Mouse (Mus musculus): ENCODE data around the gene Gja10. TPM values are rescaled to one million over a fixed set of nuclear protein-coding genes. Genes with fewer than 3 reads are reported as not detected.

The Gja10 gene
- not detected in 2 replicates for polyA plus RNA-seq (2014; fragmentation: Nextera tagmentation; extraction: Ambion mirVana)

DNA sequence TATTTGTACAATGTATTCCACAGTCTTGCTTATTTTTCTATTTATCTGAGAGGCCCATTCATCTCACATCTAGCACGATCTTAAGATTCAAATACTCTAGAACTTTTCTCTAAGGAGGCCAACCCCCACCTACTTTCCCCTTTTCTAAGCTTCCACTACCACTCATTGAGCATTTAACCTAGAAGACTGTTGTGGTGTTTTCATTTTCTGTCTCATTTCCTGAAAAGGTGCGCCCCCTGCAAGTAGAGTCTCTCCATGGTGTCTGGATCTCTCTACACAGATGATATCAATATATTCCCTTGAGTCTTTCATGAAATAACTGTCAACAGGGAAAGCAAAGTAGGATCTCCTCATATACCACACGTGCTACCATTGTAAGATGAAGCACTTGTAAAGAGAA is at the start of gene Gja10:
TSS of gene Gja10 (minus strand) at position 101 of the 400 bp plus-strand sequence.
- WGBS: 75% methylated on average over 3 of the region's 3 CpGs
- H3K4me1 ChIP-seq (ENCODE audit: control insufficient read depth, insufficient read depth, low read length): no peaks in the 10 kb centered on the region

GRCm38 (mm10) chr4:32651669-32652068 is 49.1 kb upstream of the Gja10 start:
- no peak overlapping the region for H3K4me2 ChIP-seq (ENCODE audit: low read length)
- H3K9me3 ChIP-seq (replicated peaks; ENCODE audit: control insufficient read depth, low read length): no peaks in the 10 kb centered on the region
- no peak for ATAC-seq
- DNase-seq (ENCODE audit: low spot score): no peak
- no peak overlapping the region for H3K27ac ChIP-seq (ENCODE audit: low read depth, low read length)
- no peaks in the 10 kb centered on the region for H3K4me1 ChIP-seq (ENCODE audit: control insufficient read depth, insufficient read depth, low read length)
- 91% methylated on average over 5 of the region's 5 CpGs for WGBS
- H3K9ac ChIP-seq (ENCODE audit: low read length): no peak overlapping the region
- no peak overlapping the region for H3K4me3 ChIP-seq (ENCODE audit: low read depth, low read length)
- no peaks in the 10 kb centered on the region for H3K27me3 ChIP-seq (replicated peaks; ENCODE audit: control insufficient read depth, insufficient read depth, low read length)
- peaks cover 33% of the 10 kb centered on the region for H3K36me3 ChIP-seq (ENCODE audit: control insufficient read depth, insufficient read depth, low read length)

More for the DNA sequence above, at the start of gene Gja10:
- DNase-seq (ENCODE audit: low spot score) (no peak), ATAC-seq (no peak)
- no peak within 1 kb of the TSS for H3K27ac ChIP-seq (ENCODE audit: low read depth, low read length)
- H3K27me3 ChIP-seq (replicated peaks; ENCODE audit: control insufficient read depth, insufficient read depth, low read length): no peaks in the 10 kb centered on the region
- H3K9me3 ChIP-seq (replicated peaks; ENCODE audit: control insufficient read depth, low read length): no peaks in the 10 kb centered on the region
- H3K4me2 ChIP-seq (ENCODE audit: low read length): no peak within 1 kb of the TSS
- no peaks in the 10 kb centered on the region for H3K36me3 ChIP-seq (ENCODE audit: control insufficient read depth, insufficient read depth, low read length)
- H3K9ac ChIP-seq (ENCODE audit: low read length): no peak within 1 kb of the TSS
- H3K4me3 ChIP-seq (ENCODE audit: low read depth, low read length): no peak within 1 kb of the TSS

DNA sequence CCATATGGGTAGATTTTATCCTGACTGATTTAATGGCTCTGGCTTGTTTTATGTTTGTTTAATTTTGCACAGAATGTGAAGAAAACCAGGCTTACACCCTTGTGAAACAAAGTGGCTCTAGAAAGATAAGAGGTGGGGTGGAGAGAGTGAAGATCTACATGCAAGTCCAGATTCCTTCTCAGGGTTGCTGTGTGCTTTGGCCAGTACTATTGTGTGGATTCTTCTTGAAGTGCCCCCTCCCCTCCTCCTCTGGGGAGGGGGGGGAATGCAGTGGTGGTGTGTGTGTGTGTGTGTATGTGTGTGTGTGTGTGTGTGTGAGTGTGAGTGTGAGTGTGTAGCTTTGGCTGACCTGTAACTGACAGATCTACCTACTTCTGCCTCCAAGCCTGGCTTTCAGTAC is 19.1 kb upstream of the Gja10 start:
- Histone ChIP-seq H3K36me3 (ENCODE audit: control insufficient read depth, insufficient read depth, low read length) (peaks cover 11% of the 10 kb centered on the region; the same call in 1 of the 2 replicates), H3K27ac (ENCODE audit: low read depth, low read length) (no peak overlapping the region), H3K4me3 (ENCODE audit: low read depth, low read length) (no peak overlapping the region), H3K9me3 (replicated peaks; ENCODE audit: control insufficient read depth, low read length) (no peaks in the 10 kb centered on the region), H3K27me3 (replicated peaks; ENCODE audit: control insufficient read depth, insufficient read depth, low read length) (no peaks in the 10 kb centered on the region), H3K9ac (ENCODE audit: low read length) (no peak overlapping the region), H3K4me1 (ENCODE audit: control insufficient read depth, insufficient read depth, low read length) (peaks cover 2% of the 10 kb centered on the region; the same call in 1 of the 2 replicates), H3K4me2 (ENCODE audit: low read length) (no peak overlapping the region)
- DNase-seq (ENCODE audit: low spot score) (no peak), ATAC-seq (no peak)

DNA sequence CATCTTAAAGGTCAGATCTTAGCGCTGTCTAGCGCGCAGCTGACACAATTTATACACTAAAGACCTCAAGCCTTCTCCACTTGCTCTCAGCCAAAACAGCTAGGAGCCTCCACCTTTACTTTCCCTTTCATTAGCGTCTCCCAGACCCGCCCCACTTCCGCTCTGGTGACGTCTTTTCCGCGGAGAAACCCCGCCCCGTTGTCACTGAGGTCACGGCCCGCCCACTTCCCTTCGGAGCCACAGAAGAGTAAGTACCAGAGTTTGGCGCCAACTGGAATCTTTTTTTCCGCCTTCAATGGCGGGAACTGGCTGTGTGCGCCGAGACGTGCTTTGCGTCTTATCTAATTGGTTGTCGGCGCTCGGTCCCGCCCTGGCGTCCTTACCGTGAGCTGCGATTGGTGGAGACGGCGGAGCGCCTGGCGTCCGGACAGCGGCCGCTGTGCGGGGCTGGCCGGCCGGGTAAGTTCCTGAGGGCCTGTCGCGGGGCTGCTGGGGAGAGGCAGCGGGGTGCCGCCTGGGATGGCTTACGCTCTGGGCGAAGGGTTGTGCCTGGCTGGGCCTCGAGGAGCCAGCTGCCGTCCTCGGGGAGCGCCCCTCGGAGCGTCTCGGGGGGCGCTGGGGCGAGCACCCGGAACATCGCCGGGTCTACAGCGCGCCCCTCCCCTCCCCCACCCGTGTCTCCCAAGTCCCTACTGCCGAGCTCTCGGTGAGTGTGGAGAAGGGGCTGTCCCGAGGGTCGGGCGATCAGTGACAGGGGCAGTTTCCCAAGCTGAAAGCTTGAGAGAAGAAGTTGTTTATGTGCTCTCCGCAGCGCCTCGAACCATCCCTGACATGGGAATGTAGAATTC is 12.7 kb upstream of the Gja10 start, which contains the start of gene Casp8ap2:
TSS of gene Casp8ap2 (plus strand) at position 418 of the 848 bp plus-strand sequence.
- peak; percentile 100 for ATAC-seq
- Histone ChIP-seq H3K9me3 (replicated peaks; ENCODE audit: control insufficient read depth, low read length) (no peaks in the 10 kb centered on the region), H3K4me1 (ENCODE audit: control insufficient read depth, insufficient read depth, low read length) (peaks cover 11% of the 10 kb centered on the region; the same call in 1 of the 2 replicates), H3K4me2 (ENCODE audit: low read length) (peak within 1 kb of the TSS; percentile 66), H3K9ac (ENCODE audit: low read length) (peak within 1 kb of the TSS; percentile 72), H3K27me3 (replicated peaks; ENCODE audit: control insufficient read depth, insufficient read depth, low read length) (no peaks in the 10 kb centered on the region), H3K4me3 (ENCODE audit: low read depth, low read length) (peak within 1 kb of the TSS; percentile 80), H3K27ac (ENCODE audit: low read depth, low read length) (peak within 1 kb of the TSS; percentile 80), H3K36me3 (ENCODE audit: control insufficient read depth, insufficient read depth, low read length) (0 out of 2 replicates have a peak, but pooled peaks cover 4% of the 10 kb centered on the region)
- DNase-seq (ENCODE audit: low spot score): peak; percentile 100
- under 1% methylated on average over 66 of the region's 67 CpGs for WGBS

- WGBS: 26% methylated on average over 12 of the region's 12 CpGs
- DNase-seq (ENCODE audit: low spot score): peak; percentile 29
Observed at GRCm38 (mm10) chr4:32601135-32601534, 1.4 kb downstream of the Gja10 start.

DNA sequence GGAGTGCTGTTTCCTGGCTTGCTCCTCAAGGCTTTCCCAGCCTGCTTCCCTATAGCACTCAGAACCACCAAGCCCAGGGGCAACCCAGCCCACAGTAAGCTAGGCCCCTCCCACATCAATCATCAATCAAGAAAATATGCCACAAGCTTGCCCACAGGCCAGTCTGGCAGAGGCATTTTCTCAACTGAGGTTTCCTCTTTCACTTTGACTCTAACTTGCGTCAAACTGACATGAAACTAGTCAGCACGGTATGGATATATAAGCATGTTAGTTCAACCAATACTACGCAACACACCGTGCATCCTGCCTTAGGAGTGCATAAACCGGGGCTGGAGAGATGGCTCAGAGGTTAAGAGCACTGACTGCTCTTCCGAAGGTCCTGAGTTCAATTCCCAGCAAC is 14.3 kb downstream of the Gja10 start:
- Histone ChIP-seq H3K9me3 (replicated peaks; ENCODE audit: control insufficient read depth, low read length) (no peaks in the 10 kb centered on the region), H3K4me3 (ENCODE audit: low read depth, low read length) (no peak overlapping the region), H3K4me2 (ENCODE audit: low read length) (no peak overlapping the region), H3K27ac (ENCODE audit: low read depth, low read length) (no peak overlapping the region), H3K27me3 (replicated peaks; ENCODE audit: control insufficient read depth, insufficient read depth, low read length) (no peaks in the 10 kb centered on the region), H3K36me3 (ENCODE audit: control insufficient read depth, insufficient read depth, low read length) (no peaks in the 10 kb centered on the region), H3K9ac (ENCODE audit: low read length) (no peak overlapping the region), H3K4me1 (ENCODE audit: control insufficient read depth, insufficient read depth, low read length) (no peaks in the 10 kb centered on the region)
- DNase-seq (ENCODE audit: low spot score): no peak
- ATAC-seq: no peak
- WGBS: 92% methylated on average over 6 of the region's 6 CpGs

More at GRCm38 (mm10) chr4:32601135-32601534, 1.4 kb downstream of the Gja10 start:
- no peak overlapping the region for H3K27ac ChIP-seq (ENCODE audit: low read depth, low read length)
- no peak overlapping the region for H3K4me3 ChIP-seq (ENCODE audit: low read depth, low read length)
- H3K36me3 ChIP-seq (ENCODE audit: control insufficient read depth, insufficient read depth, low read length): no peaks in the 10 kb centered on the region
- no peak overlapping the region for H3K9ac ChIP-seq (ENCODE audit: low read length)
- no peaks in the 10 kb centered on the region for H3K27me3 ChIP-seq (replicated peaks; ENCODE audit: control insufficient read depth, insufficient read depth, low read length)
- no peaks in the 10 kb centered on the region for H3K4me1 ChIP-seq (ENCODE audit: control insufficient read depth, insufficient read depth, low read length)
- ATAC-seq: no peak
- no peak overlapping the region for H3K4me2 ChIP-seq (ENCODE audit: low read length)
- no peaks in the 10 kb centered on the region for H3K9me3 ChIP-seq (replicated peaks; ENCODE audit: control insufficient read depth, low read length)

DNA sequence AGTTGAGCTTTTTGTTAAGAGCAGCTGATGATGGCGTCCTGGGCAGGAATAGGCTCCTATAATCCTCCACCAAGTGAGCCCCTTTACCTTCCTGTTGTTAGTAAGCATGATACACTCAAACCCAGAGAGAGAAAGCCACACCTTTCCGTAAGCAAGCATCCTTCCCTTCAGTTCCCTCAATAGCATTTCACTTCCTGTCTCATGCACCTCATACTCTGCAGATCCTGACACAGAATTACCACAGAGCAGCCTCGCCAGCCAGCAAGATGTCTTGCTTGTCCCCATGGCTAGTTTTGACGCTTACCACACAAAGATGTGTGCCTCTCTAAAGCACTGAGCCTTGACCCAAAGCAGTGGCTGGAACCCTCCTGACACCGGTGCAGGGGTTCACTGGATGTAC is 15.0 kb downstream of the Gja10 start:
- no peaks in the 10 kb centered on the region for H3K36me3 ChIP-seq (ENCODE audit: control insufficient read depth, insufficient read depth, low read length)
- no peaks in the 10 kb centered on the region for H3K9me3 ChIP-seq (replicated peaks; ENCODE audit: control insufficient read depth, low read length)
- no peak overlapping the region for H3K4me2 ChIP-seq (ENCODE audit: low read length)
- no peaks in the 10 kb centered on the region for H3K27me3 ChIP-seq (replicated peaks; ENCODE audit: control insufficient read depth, insufficient read depth, low read length)
- H3K27ac ChIP-seq (ENCODE audit: low read depth, low read length): no peak overlapping the region
- DNase-seq (ENCODE audit: low spot score) (no peak), ATAC-seq (no peak)
- no peaks in the 10 kb centered on the region for H3K4me1 ChIP-seq (ENCODE audit: control insufficient read depth, insufficient read depth, low read length)
- no peak overlapping the region for H3K9ac ChIP-seq (ENCODE audit: low read length)
- WGBS: 89% methylated on average over 5 of the region's 5 CpGs
- H3K4me3 ChIP-seq (ENCODE audit: low read depth, low read length): no peak overlapping the region

- no peak overlapping the region for H3K4me2 ChIP-seq (ENCODE audit: low read length)
- H3K27me3 ChIP-seq (replicated peaks; ENCODE audit: control insufficient read depth, insufficient read depth, low read length): no peaks in the 10 kb centered on the region
- no peak overlapping the region for H3K4me3 ChIP-seq (ENCODE audit: low read depth, low read length)
- no peaks in the 10 kb centered on the region for H3K9me3 ChIP-seq (replicated peaks; ENCODE audit: control insufficient read depth, low read length)
- WGBS: 11% methylated on average over 9 of the region's 9 CpGs
- H3K27ac ChIP-seq (ENCODE audit: low read depth, low read length): no peak overlapping the region
- ATAC-seq (no peak), DNase-seq (ENCODE audit: low spot score) (peak; percentile 65)
- peaks cover 2% of the 10 kb centered on the region; the same call in 1 of the 2 replicates for H3K36me3 ChIP-seq (ENCODE audit: control insufficient read depth, insufficient read depth, low read length)
- no peaks in the 10 kb centered on the region for H3K4me1 ChIP-seq (ENCODE audit: control insufficient read depth, insufficient read depth, low read length)
- no peak overlapping the region for H3K9ac ChIP-seq (ENCODE audit: low read length)
Observed at GRCm38 (mm10) chr4:32586596-32586995, 16.0 kb downstream of the Gja10 start.

DNA sequence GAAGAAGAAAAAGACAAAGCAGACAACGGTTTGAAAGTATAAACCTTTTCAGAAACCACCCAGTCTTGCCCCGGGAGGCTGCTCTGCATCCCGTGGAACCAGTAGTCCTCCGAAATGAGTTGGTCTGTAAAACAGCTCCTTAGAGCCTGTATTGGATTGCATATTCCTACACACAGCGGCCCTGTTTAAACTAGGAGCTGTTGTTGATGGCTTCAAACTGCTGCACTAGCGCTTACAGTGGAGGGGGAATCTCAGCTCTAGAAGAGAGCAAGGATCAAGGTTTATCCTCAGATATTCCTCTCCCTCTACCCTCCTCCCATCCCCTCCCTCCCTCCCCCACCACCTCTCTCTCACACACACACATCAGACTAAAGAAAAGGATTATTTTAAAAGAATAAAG is 18.4 kb downstream of the Gja10 start:
- H3K4me3 ChIP-seq (ENCODE audit: low read depth, low read length): no peak overlapping the region
- peaks cover 21% of the 10 kb centered on the region; the same call in 1 of the 2 replicates for H3K36me3 ChIP-seq (ENCODE audit: control insufficient read depth, insufficient read depth, low read length)
- no peaks in the 10 kb centered on the region for H3K4me1 ChIP-seq (ENCODE audit: control insufficient read depth, insufficient read depth, low read length)
- H3K27ac ChIP-seq (ENCODE audit: low read depth, low read length): no peak overlapping the region
- no peak overlapping the region for H3K9ac ChIP-seq (ENCODE audit: low read length)
- H3K27me3 ChIP-seq (replicated peaks; ENCODE audit: control insufficient read depth, insufficient read depth, low read length): no peaks in the 10 kb centered on the region
- H3K9me3 ChIP-seq (replicated peaks; ENCODE audit: control insufficient read depth, low read length): no peaks in the 10 kb centered on the region
- no peak overlapping the region for H3K4me2 ChIP-seq (ENCODE audit: low read length)
- DNase-seq (ENCODE audit: low spot score) (no peak), ATAC-seq (no peak)
- WGBS: 66% methylated on average over 6 of the region's 6 CpGs
